Mouse (Mus musculus): ENCODE measurements around the gene Aldh3b1.

Aldh3b1 gene

DNA sequence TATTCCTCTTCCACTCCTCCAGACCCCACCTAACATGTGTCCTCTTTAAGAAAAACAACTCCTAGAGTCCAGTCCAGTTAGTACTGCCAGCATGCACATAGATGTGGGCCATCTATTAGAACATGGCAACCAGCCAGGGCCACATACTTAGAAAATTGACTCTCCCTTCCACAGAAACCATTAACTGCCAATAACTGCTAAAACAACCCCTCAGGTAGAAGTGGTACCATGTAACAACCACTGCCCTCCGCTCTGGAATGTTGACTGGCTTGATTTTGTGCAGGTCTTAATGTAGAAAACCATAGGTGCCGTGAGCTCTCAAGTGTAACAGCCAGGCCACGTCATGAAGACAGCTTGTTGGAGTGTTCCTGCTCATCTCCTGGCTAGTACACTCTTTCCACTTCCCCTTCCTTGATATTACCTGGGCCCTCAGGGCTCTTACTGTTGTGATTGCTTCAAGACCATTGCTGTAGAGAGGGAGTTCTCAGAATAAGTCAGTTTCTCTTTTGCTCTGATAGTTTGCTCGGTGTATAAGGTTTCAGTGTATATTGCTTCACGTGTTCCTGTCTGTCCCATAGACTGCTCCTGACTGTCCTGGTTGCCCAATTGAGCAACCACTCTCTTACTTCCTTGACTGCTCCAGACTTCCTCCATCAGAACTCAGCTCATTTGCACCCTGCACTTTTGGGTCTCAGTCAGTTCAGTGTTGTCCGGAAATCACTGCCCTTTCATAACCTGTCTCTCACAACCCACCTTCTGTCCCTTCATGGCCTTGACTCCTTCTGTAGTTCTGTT is 49.4 kb downstream of the Aldh3b1 start:
- DNase-seq (ENCODE audit: low spot score), result no peak

GRCm38 (mm10) chr19:3875045-3875444 is 54.6 kb downstream of the Aldh3b1 start:
- no peak for DNase-seq (ENCODE audit: low spot score)

DNA sequence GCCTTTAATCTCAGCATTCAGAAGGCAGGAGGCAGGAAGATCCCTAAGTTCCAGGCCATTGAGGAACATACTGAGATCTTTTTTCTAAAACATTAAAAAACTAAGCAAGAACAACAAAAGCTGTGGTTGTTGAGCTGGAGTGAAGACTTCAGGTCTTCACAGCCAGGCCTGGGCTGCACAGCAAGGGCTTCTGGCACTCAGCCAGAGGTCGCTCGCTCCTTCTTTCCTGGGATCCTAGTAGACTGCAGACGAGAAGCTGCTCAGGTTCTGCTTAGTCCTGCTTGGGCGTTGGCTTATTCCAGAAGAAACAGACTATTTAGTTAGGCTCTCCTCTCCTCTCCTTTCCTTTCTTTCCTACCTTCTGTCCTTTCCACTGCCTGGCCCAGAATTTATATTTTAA is 57.2 kb downstream of the Aldh3b1 start:
- no peak for DNase-seq (ENCODE audit: low spot score)

DNA sequence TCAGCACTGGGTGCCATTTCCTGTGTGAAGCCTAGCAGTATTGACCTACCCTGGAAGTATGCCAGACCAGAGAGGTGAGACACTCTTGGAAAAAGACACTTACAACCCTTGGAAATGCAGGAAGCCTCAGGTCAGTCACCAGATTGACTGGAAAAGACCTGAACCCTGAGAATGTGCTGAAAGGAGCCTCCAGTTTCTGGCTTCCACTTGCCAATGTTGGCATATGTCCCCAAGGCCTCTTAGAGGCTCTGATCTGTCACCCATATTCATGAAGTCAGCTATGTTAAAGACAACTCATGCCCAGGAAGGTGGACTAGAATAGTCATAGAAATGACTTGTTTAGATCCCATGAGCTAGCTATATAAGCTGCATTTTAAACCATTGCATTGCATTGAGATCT is 58.1 kb downstream of the Aldh3b1 start:
- DNase-seq (ENCODE audit: low spot score), result no peak

- no peak for DNase-seq (ENCODE audit: low spot score)
These were observed 61.3 kb downstream of the Aldh3b1 start for GRCm38 (mm10) chr19:3868290-3868689.

DNA sequence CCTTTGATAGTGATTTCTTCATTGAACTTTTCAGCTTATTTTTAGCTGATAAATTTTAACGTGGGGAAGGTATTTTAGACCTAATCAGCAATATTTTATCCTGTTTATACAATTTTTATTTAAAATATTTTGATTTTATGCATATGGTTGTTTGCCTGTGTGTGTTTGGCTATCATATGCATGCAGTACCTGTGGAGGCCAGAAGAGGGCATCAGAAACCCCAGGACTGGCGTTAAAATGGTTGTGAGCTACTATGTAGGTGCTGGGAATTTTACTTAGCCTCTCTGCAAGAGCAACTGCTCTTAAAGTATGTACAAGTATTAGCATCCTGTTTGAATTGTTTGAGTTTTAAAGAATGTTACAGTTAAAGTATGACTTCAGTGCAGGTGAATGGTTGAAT is 64.6 kb downstream of the Aldh3b1 start:
- DNase-seq (ENCODE audit: low spot score), result no peak

Measured in ovary, postnatal 10 days (tissue).